Mouse (Mus musculus): ENCODE measurements around the gene BC024978.
A peak's percentile ranks its signal among the peaks of the same experiment; 100 is the strongest.

The BC024978 gene

GRCm38 (mm10) chr7:27224877-27225575 lies 29.4 kb downstream of the BC024978 start:
- DNase-seq (ENCODE audit: low read depth), result no peak

DNA sequence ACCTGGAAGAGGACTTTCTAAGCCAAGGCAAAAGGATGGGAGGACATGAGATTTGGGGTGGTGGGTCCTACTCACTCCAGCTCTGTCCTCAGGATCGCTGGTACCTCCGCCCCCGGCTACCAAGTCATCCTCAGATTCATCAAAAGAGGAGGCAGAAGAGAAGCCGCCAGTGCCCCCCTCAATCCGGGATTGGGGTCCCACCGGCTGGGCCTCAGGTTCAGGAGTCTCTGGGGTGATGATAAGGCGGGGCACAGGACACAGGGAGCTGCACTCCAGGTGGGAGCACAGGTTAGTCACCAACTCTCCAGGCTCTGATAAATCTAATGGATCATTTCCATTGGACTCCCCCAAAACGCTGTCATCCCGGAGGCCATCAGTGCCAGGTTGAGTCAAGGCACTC lies 31.7 kb downstream of the BC024978 start:
- no peak for DNase-seq (ENCODE audit: low read depth)

- no peak for DNase-seq (ENCODE audit: low read depth)
Observed at GRCm38 (mm10) chr7:27227676-27228075, 32.1 kb downstream of the BC024978 start.

GRCm38 (mm10) chr7:27228281-27228821 lies 32.8 kb downstream of the BC024978 start, which contains the start of gene Itpkc:
Itpkc (minus strand) TSS chr7:27228661.
- peak; percentile 94 for DNase-seq (ENCODE audit: low read depth)

DNA sequence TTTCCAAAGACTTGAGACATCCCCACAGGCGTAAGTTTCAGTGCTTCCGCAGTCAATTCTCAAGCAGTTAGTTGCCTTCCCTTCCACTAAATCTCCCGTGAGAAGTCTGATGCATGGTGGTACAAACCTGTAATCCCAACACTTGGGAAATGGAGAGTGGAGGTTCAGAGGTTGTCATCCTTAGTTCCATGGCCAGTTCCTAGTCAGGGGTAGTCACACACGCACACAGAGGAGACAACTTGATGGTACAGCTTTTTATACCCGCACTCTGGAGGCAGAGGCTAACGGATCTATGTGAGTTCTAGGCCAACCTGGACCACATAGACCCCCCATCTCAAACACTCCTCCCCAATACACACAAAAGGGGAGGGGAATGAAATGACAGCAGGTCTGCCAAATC lies 33.3 kb downstream of the BC024978 start:
- DNase-seq (ENCODE audit: low read depth), result no peak

DNA sequence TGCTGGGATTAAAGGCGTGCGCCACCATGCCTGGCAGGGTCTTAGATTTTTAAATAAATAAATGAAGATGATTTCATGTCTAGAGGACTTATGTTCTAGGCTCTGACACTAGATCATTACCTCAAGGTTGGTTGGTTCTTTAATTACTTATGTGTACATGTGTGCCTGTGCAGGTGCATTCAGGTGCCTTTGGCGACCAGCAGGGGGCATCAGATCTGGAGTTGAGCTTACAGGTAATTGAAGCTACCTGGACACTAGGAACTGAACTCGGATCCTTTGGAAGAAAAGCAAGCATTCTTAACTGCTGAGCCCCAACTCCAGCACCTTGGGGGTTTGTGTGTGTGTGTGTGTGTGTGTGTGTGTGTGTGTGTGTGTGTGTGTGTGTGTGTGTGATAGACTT lies 35.2 kb downstream of the BC024978 start:
- no peak for DNase-seq (ENCODE audit: low read depth)

GRCm38 (mm10) chr7:27231693-27232331 lies 36.2 kb downstream of the BC024978 start:
- DNase-seq (ENCODE audit: low read depth), result peak; percentile 85

- DNase-seq (ENCODE audit: low read depth), result peak; percentile 97
Observed at GRCm38 (mm10) chr7:27232781-27233281, 37.2 kb downstream of the BC024978 start, which contains the start of gene Coq8b. Coq8b (plus strand) TSS chr7:27233023.

DNA sequence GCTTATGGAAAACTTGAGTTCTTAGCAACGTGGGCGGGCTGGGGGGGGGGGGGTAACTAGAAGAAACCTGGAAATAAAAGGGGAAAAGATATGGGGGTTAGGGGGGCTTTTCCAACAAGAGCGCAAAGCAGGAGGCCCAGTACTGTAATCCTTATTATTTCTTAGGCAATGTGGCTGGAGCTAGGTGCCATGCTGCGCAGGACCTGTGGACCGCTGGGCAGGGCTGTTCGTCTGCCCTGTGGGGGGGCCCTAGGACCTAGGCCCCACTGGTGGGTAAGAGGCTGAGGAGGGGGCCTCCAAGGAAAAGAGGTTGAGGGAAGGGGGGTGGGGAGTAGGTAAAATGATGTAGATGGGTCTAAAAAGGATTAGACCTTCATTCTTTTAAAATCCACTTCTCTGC lies 37.7 kb downstream of the BC024978 start:
- DNase-seq (ENCODE audit: low read depth), result no peak

GRCm38 (mm10) chr7:27235726-27236125 lies 40.1 kb downstream of the BC024978 start:
- DNase-seq (ENCODE audit: low read depth), result no peak

- DNase-seq (ENCODE audit: low read depth), result peak; percentile 31
Observed at GRCm38 (mm10) chr7:27237527-27237926, 41.9 kb downstream of the BC024978 start.

GRCm38 (mm10) chr7:27238568-27238967 lies 43.0 kb downstream of the BC024978 start:
- peak; percentile 40 for DNase-seq (ENCODE audit: low read depth)

- DNase-seq (ENCODE audit: low read depth), result no peak
Observed at GRCm38 (mm10) chr7:27243211-27243610, 47.6 kb downstream of the BC024978 start.

GRCm38 (mm10) chr7:27244088-27244487 lies 48.5 kb downstream of the BC024978 start:
- peak; percentile 47 for DNase-seq (ENCODE audit: low read depth)

- DNase-seq (ENCODE audit: low read depth), result peak; percentile 70
Observed at GRCm38 (mm10) chr7:27249146-27249545, 53.6 kb downstream of the BC024978 start.

DNA sequence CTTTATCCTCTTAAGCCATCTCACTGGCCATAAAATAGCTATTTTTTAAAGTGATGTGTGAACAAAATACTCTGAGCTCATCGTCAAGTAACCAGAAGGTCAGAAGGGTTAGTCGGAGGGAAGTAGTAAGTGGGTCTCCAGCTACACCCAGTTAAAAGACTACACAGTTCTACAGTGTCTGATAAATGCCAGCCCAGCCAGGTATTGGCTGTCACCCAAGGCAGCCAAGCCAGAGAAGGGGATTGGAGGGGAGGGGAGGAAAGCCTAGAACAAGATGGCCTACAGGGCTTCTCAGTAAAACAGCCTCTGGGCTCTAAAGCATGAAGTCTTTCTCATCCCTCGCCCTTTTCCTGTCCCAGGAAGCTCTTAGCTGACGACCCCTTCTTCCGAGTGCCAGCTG lies 54.3 kb downstream of the BC024978 start:
- no peak for DNase-seq (ENCODE audit: low read depth)

- DNase-seq (ENCODE audit: low read depth), result peak; percentile 96
Observed at GRCm38 (mm10) chr7:27251946-27252345, 56.4 kb downstream of the BC024978 start.

GRCm38 (mm10) chr7:27255721-27256120 lies 60.1 kb downstream of the BC024978 start:
- DNase-seq (ENCODE audit: low read depth), result peak; percentile 43

DNA sequence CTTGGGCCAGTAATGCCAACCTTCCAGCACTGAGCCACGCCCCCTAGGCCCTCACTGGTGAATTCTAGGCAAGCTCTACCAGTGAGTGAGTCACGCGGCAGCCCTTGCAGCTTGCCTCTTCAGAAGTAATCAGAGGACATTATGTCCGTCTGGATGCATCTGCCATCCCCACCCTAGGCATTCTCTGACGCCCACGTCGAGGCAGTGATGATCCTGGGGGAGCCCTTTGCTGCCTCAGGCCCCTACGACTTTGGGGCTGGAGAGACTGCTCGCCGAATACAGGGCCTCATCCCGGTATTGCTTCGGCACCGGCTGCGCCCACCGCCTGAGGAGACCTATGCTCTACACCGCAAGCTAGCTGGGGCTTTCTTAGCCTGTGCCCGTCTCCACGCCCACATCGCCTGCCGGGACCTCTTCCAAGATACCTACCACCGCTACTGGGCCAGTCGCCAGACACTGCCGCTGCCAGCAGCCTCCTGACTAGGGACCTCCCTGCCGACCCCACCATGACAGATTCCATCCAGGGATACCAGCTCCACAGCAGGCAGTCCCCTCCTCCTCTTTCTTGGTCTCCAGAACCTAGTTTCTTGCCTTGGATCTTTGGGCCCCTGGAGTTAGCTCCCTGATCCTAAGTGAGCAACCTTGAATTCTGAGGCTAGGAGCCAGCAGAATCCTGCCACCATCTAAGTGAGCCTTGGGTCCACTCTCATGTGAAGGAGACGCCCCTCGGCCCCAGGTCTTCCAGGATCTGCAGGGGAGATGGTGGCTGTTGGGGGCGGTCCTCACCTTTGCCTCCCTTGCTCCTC lies 61.7 kb downstream of the BC024978 start:
- DNase-seq (ENCODE audit: low read depth), result peak; percentile 27

DNA sequence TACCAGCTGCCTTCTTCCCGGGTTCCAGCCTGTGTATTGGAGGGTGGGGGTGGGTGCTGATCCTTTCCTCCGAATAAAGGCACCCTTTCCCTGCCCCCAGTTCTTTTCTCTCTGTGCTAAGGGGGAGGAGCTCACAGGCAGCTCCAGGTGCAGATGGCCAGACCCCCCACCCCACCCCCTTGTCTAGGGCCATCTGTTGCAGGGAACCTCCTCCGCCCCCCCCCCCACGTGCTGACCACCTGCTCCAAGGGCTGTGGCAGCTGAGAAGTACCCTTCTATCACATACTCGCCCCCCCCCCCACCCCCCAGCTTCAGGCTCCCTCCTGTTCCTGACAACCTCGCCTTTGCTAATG lies 62.2 kb downstream of the BC024978 start:
- no peak for DNase-seq (ENCODE audit: low read depth)

- peak; percentile 95 for DNase-seq (ENCODE audit: low read depth)
Observed at GRCm38 (mm10) chr7:27258205-27258899, 62.8 kb downstream of the BC024978 start, which contains the start of gene Numbl. Numbl (plus strand) TSS chr7:27258433.
